Mouse (Mus musculus) hindbrain, embryonic 13.5 days (tissue): Measurements from ENCODE around the gene Gm21988. TPM values are rescaled to one million over a fixed set of nuclear protein-coding genes. Genes with fewer than 3 reads are reported as not detected.

ENCODE experiments used
- ATAC-seq: fragments of 200-750 bp; cut with Nextera tagmentation; 2 replicates; pipeline ENCODE4 v1.8.0; 2017; ENCODE audit warnings: moderate TSS enrichment; ENCODE audit not compliant: low FRiP score
- H3K27ac ChIP-seq: fragments of 300-500 bp; sonication (generic); 2 replicates; pipeline ENCODE4 v1.5.1; 2015; ENCODE audit warnings: inconsistent platforms, mild to moderate bottlenecking, moderate library complexity
- H3K27me3 ChIP-seq: fragments of 300-500 bp; sonication (generic); 2 replicates; pipeline ENCODE4 v1.6.1; 2015; ENCODE audit warnings: mild to moderate bottlenecking, inconsistent platforms
- H3K36me3 ChIP-seq: fragments of 300-500 bp; sonication (generic); 2 replicates; pipeline ENCODE4 v1.6.1; 2015; ENCODE audit warnings: mild to moderate bottlenecking, inconsistent platforms
- H3K4me1 ChIP-seq: fragments of 300-500 bp; sonication (generic); replicated peaks from 2 replicates; pipeline ENCODE4 v1.6.1; 2015; ENCODE audit warnings: inconsistent platforms
- H3K4me2 ChIP-seq: fragments of 300-500 bp; sonication (generic); 2 replicates; pipeline ENCODE4 v1.6.1; 2015; ENCODE audit warnings: inconsistent platforms, mild to moderate bottlenecking, moderate library complexity
- H3K4me3 ChIP-seq: fragments of 300-500 bp; sonication (generic); 2 replicates; pipeline ENCODE4 v1.5.1; 2015; ENCODE audit warnings: mild to moderate bottlenecking, inconsistent platforms
- H3K9ac ChIP-seq: fragments of 300-500 bp; sonication (generic); 2 replicates; pipeline ENCODE4 v1.6.1; 2015; ENCODE audit warnings: mild to moderate bottlenecking, inconsistent platforms
- H3K9me3 ChIP-seq: fragments of 300-500 bp; sonication (generic); 2 replicates; pipeline ENCODE4 v1.6.1; 2016; ENCODE audit warnings: inconsistent platforms
- WGBS: fragments of 180-500 bp; shearing (Covaris S2); methylation state at CpG from one replicate; pipeline ENCODE4 v1.1.7; 2015; 5-methylcytosine and 5-hydroxymethylcytosine counted together
- polyA plus RNA-seq: library from polyadenylated mRNA; unstranded; fragments of >200 nt; fragmentation: Nextera tagmentation; extraction: Ambion mirVana; gene quantifications from 2 replicates; pipeline ENCODE4 v1.2.1, GENCODE M21; 2015

Gene Gm21988
- polyA plus RNA-seq, 1 experiment from 2014 or later: 12.4 TPM

DNA sequence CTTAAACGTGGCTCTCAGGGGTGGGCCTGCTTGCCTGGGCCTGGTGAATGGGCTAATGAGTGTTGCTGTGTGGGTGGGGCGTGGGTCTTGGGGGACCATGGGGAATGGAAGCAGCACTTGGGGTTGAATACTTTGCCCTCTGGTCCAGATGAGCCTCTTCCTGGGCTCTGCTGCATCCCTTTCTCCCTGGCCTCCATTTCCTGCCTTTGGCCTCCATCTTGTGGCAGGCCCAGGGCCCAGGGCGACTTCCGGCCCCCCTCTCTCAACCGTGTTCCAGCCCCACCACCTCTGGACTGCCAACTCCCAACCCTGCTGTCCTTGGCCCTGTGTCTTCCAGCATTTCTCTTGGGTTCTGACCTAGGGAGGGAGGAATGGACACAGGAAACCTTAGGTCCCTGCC lies 5.6 kb downstream of the Gm21988 start:
- Histone ChIP-seq H3K27me3 (peaks cover 29% of the 10 kb centered on the region), H3K4me1 (peaks cover 58% of the 10 kb centered on the region), H3K4me3 (no peak overlapping the region), H3K9ac (no peak overlapping the region), H3K9me3 (no peaks in the 10 kb centered on the region), H3K27ac (no peak overlapping the region), H3K4me2 (no peak overlapping the region), H3K36me3 (peaks cover 21% of the 10 kb centered on the region)
- no peak for ATAC-seq
- 56% methylated on average over 5 of the region's 5 CpGs for WGBS

DNA sequence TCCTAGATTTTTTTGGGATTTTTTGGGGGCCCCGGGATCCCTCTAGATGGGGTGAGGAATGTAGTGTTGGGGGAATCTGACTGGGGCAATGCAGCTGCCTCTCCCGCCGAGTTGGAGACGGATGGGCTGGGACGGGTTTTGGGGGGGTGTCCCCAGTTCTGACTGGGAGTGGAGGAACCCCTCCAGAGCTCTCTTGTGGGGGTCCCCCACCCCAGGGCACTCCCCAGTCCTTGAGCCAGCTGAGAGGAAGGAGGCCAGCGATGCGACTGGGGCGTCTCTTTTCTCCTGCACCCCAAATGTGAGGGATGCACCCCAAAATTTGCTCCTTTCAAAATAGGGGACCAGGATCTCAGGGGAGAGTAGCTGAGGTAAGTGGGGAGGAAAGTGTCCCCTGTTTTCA lies 6.6 kb downstream of the Gm21988 start:
- no peak for ATAC-seq
- peak overlapping the region; percentile 53 for H3K4me2 ChIP-seq
- peaks cover 39% of the 10 kb centered on the region for H3K27me3 ChIP-seq
- WGBS: 42% methylated on average over 8 of the region's 8 CpGs
- no peaks in the 10 kb centered on the region for H3K9me3 ChIP-seq
- H3K4me1 ChIP-seq: peaks cover 56% of the 10 kb centered on the region
- H3K27ac ChIP-seq: no peak overlapping the region
- peaks cover 21% of the 10 kb centered on the region for H3K36me3 ChIP-seq
- peak overlapping the region; percentile 31 for H3K4me3 ChIP-seq
- peak overlapping the region; percentile 70 for H3K9ac ChIP-seq

DNA sequence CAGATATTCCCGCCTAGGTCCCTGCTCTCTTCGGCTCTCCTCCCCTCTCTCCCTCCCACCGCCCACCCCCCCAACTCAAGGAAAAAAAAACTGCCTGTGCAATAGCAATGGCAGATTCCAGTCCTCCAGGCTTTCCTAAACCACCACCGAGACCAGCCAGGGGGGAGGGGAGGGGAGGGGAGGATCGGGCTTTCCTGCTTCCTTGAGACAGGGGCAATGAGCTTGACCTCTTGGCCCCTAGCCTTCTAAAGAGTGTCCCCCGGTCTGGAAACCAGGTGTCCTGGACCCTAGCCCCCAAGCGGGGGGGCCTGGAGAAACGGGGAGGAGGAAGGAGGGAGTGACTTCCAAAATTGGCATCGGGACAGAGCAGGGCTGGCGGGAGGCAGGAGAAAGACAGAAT lies 7.1 kb downstream of the Gm21988 start:
- ATAC-seq: no peak
- peak overlapping the region; percentile 53 for H3K4me2 ChIP-seq

DNA sequence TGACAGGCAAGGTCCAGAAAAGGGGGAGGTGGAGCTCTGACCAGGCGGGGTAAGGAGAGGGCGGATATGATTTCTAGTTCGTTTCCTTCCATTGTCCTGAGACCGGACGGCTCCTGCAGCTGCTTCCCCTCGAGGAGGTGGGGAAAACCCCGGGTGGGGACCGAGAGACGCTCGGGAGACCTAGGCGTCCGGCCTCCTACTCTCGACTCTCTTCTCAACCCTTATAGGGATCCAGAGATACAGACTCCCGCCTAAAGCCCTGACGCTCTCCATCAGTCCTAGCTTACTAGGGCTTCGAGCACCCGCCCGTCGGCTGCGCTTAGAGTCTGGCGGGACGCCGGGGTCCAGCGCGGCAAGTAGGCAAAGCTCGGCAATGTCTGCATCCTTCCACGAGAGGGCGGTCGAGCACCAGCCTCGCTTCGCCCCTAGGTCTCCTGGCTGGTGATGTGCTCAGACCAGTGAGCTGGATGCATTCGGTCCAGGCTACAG lies 9.3 kb downstream of the Gm21988 start:
- Histone ChIP-seq H3K4me1 (peaks cover 51% of the 10 kb centered on the region), H3K4me3 (peak overlapping the region; percentile 29), H3K9me3 (no peaks in the 10 kb centered on the region), H3K27ac (0 out of 2 replicates have a peak overlapping the region, but pooled peaks have one; percentile 5), H3K36me3 (peaks cover 14% of the 10 kb centered on the region), H3K27me3 (peaks cover 66% of the 10 kb centered on the region), H3K9ac (no peak overlapping the region), H3K4me2 (peak overlapping the region; percentile 51)
- WGBS: under 1% methylated on average over 32 of the region's 32 CpGs
- no peak for ATAC-seq

More for the DNA sequence above, 7.1 kb downstream of the Gm21988 start:
- Histone ChIP-seq H3K4me3 (peak overlapping the region; percentile 31), H3K9me3 (no peaks in the 10 kb centered on the region), H3K9ac (peak overlapping the region; percentile 70), H3K4me1 (peaks cover 56% of the 10 kb centered on the region), H3K36me3 (peaks cover 21% of the 10 kb centered on the region), H3K27ac (no peak overlapping the region), H3K27me3 (peaks cover 43% of the 10 kb centered on the region)
- 11% methylated on average over 7 of the region's 10 CpGs for WGBS

DNA sequence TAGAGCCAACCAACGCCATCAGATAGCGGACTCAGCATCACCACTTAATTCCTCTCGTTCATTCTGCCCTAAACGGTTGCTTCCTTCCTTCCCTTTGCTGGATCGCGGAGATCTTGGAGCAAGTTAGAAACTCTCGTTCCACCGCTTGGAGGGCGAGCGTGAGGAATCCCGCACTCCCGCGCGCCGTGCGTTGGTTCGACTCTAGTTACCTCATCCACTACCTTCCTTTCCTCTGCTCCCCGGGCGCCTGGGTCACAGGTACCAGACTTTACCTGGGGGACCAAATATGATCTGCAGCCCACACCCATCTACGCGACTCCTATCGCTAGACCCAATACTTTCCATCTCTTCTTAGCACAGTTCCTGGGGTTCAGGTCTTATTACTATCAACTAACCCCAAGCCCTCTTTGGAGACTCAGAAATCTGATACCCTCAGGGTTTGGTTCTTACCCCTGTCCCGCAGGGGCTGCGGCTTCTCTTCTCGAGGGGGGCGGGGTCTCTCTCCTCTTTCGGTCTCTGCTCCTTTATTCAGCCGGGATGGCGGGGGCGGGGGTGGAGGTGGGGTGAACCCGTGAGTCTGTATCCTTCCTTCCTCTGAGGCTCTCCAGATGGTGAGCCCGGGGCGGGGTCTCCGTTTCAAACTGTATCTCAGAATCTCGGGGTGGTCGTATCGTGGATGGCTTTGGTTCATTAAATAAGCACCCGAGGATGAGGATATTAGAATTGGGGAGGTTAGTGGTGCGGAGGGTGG lies 10.2 kb downstream of the Gm21988 start, which contains the start of gene Bcl6b:
Bcl6b (minus strand) TSS at position 539 of the 751 bp plus-strand sequence.
- H3K9me3 ChIP-seq: no peaks in the 10 kb centered on the region
- peaks cover 74% of the 10 kb centered on the region for H3K27me3 ChIP-seq
- H3K9ac ChIP-seq: peak within 1 kb of the TSS; percentile 55; the same call in 1 of the 2 replicates
- H3K27ac ChIP-seq: peak within 1 kb of the TSS; percentile 5; the same call in 1 of the 2 replicates
- peaks cover 5% of the 10 kb centered on the region for H3K36me3 ChIP-seq
- 2% methylated on average over 39 of the region's 39 CpGs for WGBS
- peak within 1 kb of the TSS; percentile 29 for H3K4me3 ChIP-seq
- H3K4me1 ChIP-seq: peaks cover 51% of the 10 kb centered on the region
- H3K4me2 ChIP-seq: peak within 1 kb of the TSS; percentile 51
- ATAC-seq: no peak

DNA sequence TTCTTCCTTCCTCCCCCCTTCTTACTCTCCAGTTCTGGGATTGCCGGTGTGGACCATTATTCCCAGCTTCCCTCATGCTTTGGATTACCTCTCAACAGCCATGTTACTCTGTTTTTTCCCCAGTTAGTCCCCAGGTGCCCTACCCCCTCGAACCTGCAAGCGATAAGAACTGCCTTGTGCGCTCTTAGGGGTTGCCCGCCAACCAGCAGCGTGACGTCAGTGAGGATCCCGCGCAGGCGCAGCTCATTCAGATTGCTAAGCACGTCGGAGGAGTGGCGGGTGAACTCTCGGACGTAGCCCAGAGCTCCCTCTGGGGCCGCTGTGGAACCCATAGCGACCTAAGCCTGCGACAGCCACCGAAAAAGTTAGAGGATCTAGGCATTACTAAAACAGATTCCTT lies 10.8 kb downstream of the Gm21988 start:
- no peak overlapping the region for H3K27ac ChIP-seq
- peak overlapping the region; percentile 55; the same call in 1 of the 2 replicates for H3K9ac ChIP-seq
- ATAC-seq: no peak; the same call in 1 of the 2 replicates
- under 1% methylated on average over 19 of the region's 19 CpGs for WGBS
- no peaks in the 10 kb centered on the region for H3K36me3 ChIP-seq
- H3K4me1 ChIP-seq: peaks cover 51% of the 10 kb centered on the region
- H3K9me3 ChIP-seq: no peaks in the 10 kb centered on the region
- H3K4me2 ChIP-seq: peak overlapping the region; percentile 51
- peaks cover 80% of the 10 kb centered on the region for H3K27me3 ChIP-seq
- peak overlapping the region; percentile 29 for H3K4me3 ChIP-seq

DNA sequence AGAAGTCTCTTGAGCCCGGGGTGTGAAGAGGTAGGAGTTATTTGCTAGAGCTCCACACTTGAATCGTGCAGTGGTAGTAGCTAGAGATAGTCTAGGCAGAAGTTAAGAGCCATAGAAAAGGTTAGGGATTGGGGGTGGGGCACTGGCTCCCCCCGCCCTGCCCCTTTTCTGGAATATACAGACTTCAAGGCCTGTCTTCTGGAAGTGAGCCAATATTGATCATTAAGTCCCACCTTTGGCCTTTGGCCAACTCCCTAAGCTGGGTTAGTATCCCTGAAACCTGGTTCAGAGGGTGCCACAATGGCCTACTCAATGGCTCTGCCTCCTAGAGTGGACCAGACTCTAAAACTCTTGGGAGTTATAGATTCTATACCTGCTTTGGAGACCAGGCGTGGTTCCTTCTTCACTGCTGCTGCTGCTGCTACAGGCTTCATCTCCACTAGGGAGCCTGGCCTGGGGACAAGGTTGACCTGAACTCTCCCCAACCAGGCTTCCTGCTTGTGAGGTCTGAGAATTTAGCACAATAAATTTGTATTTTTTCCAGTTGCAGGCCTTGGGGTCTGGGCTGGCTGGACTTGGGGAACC lies 11.9 kb downstream of the Gm21988 start:
- H3K27me3 ChIP-seq: peaks cover 85% of the 10 kb centered on the region
- H3K4me3 ChIP-seq: no peak overlapping the region
- no peaks in the 10 kb centered on the region for H3K9me3 ChIP-seq
- H3K4me2 ChIP-seq: peak overlapping the region; percentile 51; the same call in 1 of the 2 replicates
- no peaks in the 10 kb centered on the region for H3K36me3 ChIP-seq
- H3K27ac ChIP-seq: no peak overlapping the region
- 0 out of 2 replicates have a peak overlapping the region, but pooled peaks have one; percentile 55 for H3K9ac ChIP-seq
- ATAC-seq: no peak
- H3K4me1 ChIP-seq: peaks cover 45% of the 10 kb centered on the region
- 89% methylated on average over 4 of the region's 4 CpGs for WGBS

DNA sequence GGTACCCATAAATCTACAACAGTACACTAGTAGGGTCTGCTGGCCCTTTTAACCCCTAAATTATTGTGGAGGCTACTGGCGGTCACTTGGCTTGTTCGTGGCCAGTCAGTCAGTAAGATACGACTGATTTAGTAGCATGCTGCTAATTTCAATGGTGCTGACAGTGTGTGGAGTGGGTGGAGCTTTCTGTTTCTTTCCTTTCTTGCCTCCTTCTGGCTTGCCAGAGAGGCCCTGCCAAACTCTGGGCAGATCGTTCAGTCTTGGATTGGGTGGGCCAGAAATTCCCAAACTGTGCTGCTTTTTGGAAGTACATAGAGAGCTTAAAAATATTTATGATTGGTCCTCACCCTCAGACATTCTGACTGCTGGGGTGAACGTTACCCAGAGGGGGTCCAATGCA lies 12.5 kb downstream of the Gm21988 start:
- no peak for ATAC-seq
- H3K9me3 ChIP-seq: no peaks in the 10 kb centered on the region
- H3K4me2 ChIP-seq: peak overlapping the region; percentile 51
- H3K9ac ChIP-seq: peak overlapping the region; percentile 59; the same call in 1 of the 2 replicates
- peaks cover 85% of the 10 kb centered on the region for H3K27me3 ChIP-seq
- no peaks in the 10 kb centered on the region for H3K36me3 ChIP-seq
- 37% methylated on average over 5 of the region's 5 CpGs for WGBS
- H3K4me1 ChIP-seq: peaks cover 43% of the 10 kb centered on the region
- peak overlapping the region; percentile 26 for H3K4me3 ChIP-seq
- no peak overlapping the region for H3K27ac ChIP-seq

DNA sequence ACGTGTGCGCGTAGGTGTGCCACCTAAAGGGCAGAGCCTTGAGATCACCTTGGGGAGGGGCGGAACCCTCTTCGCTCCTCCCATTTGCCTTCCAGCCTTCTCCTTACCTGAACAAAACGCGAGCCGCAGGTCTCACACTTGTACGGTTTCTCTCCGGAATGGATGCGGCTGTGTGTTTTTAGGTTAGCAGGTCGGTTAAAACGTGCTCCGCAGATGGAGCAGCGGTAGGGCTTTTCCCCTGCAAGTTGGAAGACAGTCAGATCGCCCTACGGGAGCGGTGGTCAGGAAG lies 13.1 kb downstream of the Gm21988 start:
- Histone ChIP-seq H3K9ac (peak overlapping the region; percentile 59), H3K27ac (no peak overlapping the region), H3K9me3 (no peaks in the 10 kb centered on the region), H3K4me1 (peaks cover 48% of the 10 kb centered on the region), H3K27me3 (peaks cover 81% of the 10 kb centered on the region), H3K4me2 (peak overlapping the region; percentile 50), H3K36me3 (no peaks in the 10 kb centered on the region), H3K4me3 (peak overlapping the region; percentile 26)
- 10% methylated on average over 18 of the region's 18 CpGs for WGBS
- ATAC-seq: no peak

DNA sequence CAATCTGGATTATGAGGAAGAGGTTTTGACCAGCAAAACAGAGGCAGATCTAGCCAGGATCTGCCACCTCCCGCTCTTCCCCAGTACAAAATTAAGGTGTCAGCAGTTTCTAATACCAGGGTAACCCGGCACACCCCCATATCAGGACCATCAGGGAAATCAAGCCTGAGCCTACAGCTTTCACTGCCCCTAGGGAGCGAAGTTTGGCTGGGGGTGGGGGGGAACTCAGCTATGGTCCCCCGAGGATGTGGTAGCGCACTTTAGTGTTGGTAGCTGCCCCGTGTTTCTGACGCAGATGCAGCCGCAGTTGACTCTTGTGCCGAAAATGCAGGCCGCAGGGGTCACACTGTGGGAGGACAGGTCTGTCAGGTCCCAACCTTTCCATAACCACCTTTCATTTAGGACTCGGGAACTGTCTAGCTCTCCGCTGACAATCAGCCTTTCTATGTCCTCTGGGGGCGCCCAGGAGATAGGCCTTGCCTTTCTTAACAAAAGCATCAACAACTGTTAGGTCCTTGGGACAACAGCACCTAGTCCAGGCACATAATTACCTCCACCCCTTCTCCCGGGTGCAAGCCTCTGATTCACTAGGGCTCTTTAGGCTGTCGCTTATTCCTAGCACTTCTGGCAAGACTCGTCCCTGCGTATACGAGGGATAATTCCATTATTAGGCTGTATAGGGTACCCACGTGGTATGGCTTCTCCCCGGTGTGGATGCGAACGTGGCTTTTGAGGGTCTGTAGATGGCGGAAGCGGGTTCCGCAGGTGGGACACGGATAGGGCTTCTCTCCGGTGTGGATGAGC lies 13.6 kb downstream of the Gm21988 start:
- no peak; the same call in 1 of the 2 replicates for ATAC-seq
- Histone ChIP-seq H3K4me1 (peaks cover 50% of the 10 kb centered on the region), H3K27me3 (peaks cover 76% of the 10 kb centered on the region), H3K27ac (no peak overlapping the region), H3K4me3 (peak overlapping the region; percentile 26), H3K4me2 (peak overlapping the region; percentile 50), H3K9me3 (no peaks in the 10 kb centered on the region), H3K9ac (peak overlapping the region; percentile 59), H3K36me3 (no peaks in the 10 kb centered on the region)
- 20% methylated on average over 27 of the region's 27 CpGs for WGBS

DNA sequence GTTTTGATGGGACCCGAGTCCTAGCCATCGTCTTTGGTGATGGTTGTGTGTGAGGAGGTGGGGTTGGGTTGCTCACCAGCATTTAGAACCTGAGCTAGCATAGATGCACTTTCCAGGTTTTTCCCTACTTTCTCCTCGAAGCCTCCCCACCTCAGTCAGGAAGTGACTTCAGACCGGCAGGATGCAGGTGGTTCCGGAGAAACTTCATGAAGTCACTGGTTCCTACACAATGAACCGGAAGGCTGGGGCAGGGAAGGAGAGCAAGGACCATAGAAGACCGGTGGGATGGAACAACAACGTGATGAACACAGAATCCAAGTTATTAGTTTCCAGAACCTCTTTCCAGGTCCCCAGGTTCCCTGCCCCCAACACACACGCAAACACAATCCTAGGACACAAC lies 15.9 kb downstream of the Gm21988 start:
- Histone ChIP-seq H3K27me3 (peaks cover 53% of the 10 kb centered on the region), H3K4me1 (peaks cover 46% of the 10 kb centered on the region), H3K36me3 (no peaks in the 10 kb centered on the region), H3K4me2 (no peak overlapping the region), H3K27ac (peak overlapping the region; percentile 40; the same call in 1 of the 2 replicates), H3K4me3 (no peak overlapping the region), H3K9me3 (no peaks in the 10 kb centered on the region), H3K9ac (no peak overlapping the region)
- ATAC-seq: no peak
- WGBS: 89% methylated on average over 9 of the region's 9 CpGs
